Mouse (Mus musculus): ENCODE results near the gene Cep63.

The Cep63 gene

GRCm38 (mm10) chr9:102626839-102627225 lies 498 bp upstream of the Cep63 start:
- H3K36me3 ChIP-seq (ENCODE audit: insufficient read depth, low read length), result peaks cover 25% of the 10 kb centered on the region
- H3K4me3 ChIP-seq (replicated peaks; ENCODE audit: low read length), result peak overlapping the region; percentile 92
- H3K4me1 ChIP-seq (replicated peaks; ENCODE audit: low read depth, low read length), result peaks cover 42% of the 10 kb centered on the region
- no peaks in the 10 kb centered on the region for H3K27me3 ChIP-seq (ENCODE audit: insufficient read depth, low read length)
- no peak for TF ChIP-seq NANOG (IDR thresholded peaks at IDR 0.05; ENCODE audit: borderline replicate concordance, low read length)
- TF ChIP-seq CTCF (conservative IDR thresholded peaks at IDR 0.05; ENCODE audit: low read length), result no peak
- TF ChIP-seq POU5F1 (IDR thresholded peaks at IDR 0.05; ENCODE audit: borderline replicate concordance, low read length), result no peak
- H3K9me3 ChIP-seq (ENCODE audit: low read length), result no peaks in the 10 kb centered on the region; the same call in 1 of the 2 replicates

- Histone ChIP-seq H3K9me3 (ENCODE audit: low read length) (no peaks in the 10 kb centered on the region), H3K4me3 (replicated peaks; ENCODE audit: low read length) (peak overlapping the region; percentile 92), H3K4me1 (replicated peaks; ENCODE audit: low read depth, low read length) (peaks cover 47% of the 10 kb centered on the region), H3K27me3 (ENCODE audit: insufficient read depth, low read length) (no peaks in the 10 kb centered on the region), H3K36me3 (ENCODE audit: insufficient read depth, low read length) (peaks cover 12% of the 10 kb centered on the region)
- TF ChIP-seq NANOG (IDR thresholded peaks at IDR 0.05; ENCODE audit: borderline replicate concordance, low read length) (no peak), CTCF (conservative IDR thresholded peaks at IDR 0.05; ENCODE audit: low read length) (no peak), POU5F1 (IDR thresholded peaks at IDR 0.05; ENCODE audit: borderline replicate concordance, low read length) (no peak)
These were observed 842 bp downstream of the Cep63 start for GRCm38 (mm10) chr9:102625401-102625982.

- Histone ChIP-seq H3K4me1 (replicated peaks; ENCODE audit: low read depth, low read length) (peaks cover 41% of the 10 kb centered on the region), H3K27me3 (ENCODE audit: insufficient read depth, low read length) (no peaks in the 10 kb centered on the region), H3K9me3 (ENCODE audit: low read length) (no peaks in the 10 kb centered on the region), H3K4me3 (replicated peaks; ENCODE audit: low read length) (no peak overlapping the region), H3K36me3 (ENCODE audit: insufficient read depth, low read length) (peaks cover 9% of the 10 kb centered on the region)
- TF ChIP-seq CTCF (conservative IDR thresholded peaks at IDR 0.05; ENCODE audit: low read length) (no peak), NANOG (IDR thresholded peaks at IDR 0.05; ENCODE audit: borderline replicate concordance, low read length) (no peak), POU5F1 (IDR thresholded peaks at IDR 0.05; ENCODE audit: borderline replicate concordance, low read length) (no peak)
These were observed 2.8 kb downstream of the Cep63 start for GRCm38 (mm10) chr9:102623581-102623980.

GRCm38 (mm10) chr9:102622876-102623275 lies 3.5 kb downstream of the Cep63 start:
- no peaks in the 10 kb centered on the region for H3K9me3 ChIP-seq (ENCODE audit: low read length)
- H3K4me1 ChIP-seq (replicated peaks; ENCODE audit: low read depth, low read length), result peaks cover 36% of the 10 kb centered on the region
- H3K4me3 ChIP-seq (replicated peaks; ENCODE audit: low read length), result no peak overlapping the region
- H3K36me3 ChIP-seq (ENCODE audit: insufficient read depth, low read length), result peaks cover 12% of the 10 kb centered on the region
- H3K27me3 ChIP-seq (ENCODE audit: insufficient read depth, low read length), result no peaks in the 10 kb centered on the region
- TF ChIP-seq NANOG (IDR thresholded peaks at IDR 0.05; ENCODE audit: borderline replicate concordance, low read length) (no peak), CTCF (conservative IDR thresholded peaks at IDR 0.05; ENCODE audit: low read length) (no peak), POU5F1 (IDR thresholded peaks at IDR 0.05; ENCODE audit: borderline replicate concordance, low read length) (no peak)

- no peaks in the 10 kb centered on the region for H3K9me3 ChIP-seq (ENCODE audit: low read length)
These were observed 4.0 kb downstream of the Cep63 start for GRCm38 (mm10) chr9:102622192-102622857.

GRCm38 (mm10) chr9:102621385-102621784 lies 4.9 kb downstream of the Cep63 start:
- peaks cover 22% of the 10 kb centered on the region for H3K36me3 ChIP-seq (ENCODE audit: insufficient read depth, low read length)
- peaks cover 25% of the 10 kb centered on the region for H3K4me1 ChIP-seq (replicated peaks; ENCODE audit: low read depth, low read length)
- H3K4me3 ChIP-seq (replicated peaks; ENCODE audit: low read length), result no peak overlapping the region
- no peaks in the 10 kb centered on the region for H3K27me3 ChIP-seq (ENCODE audit: insufficient read depth, low read length)
- no peaks in the 10 kb centered on the region for H3K9me3 ChIP-seq (ENCODE audit: low read length)
- no peak for TF ChIP-seq POU5F1 (IDR thresholded peaks at IDR 0.05; ENCODE audit: borderline replicate concordance, low read length)
- TF ChIP-seq NANOG (IDR thresholded peaks at IDR 0.05; ENCODE audit: borderline replicate concordance, low read length), result no peak

More at GRCm38 (mm10) chr9:102622192-102622857, 4.0 kb downstream of the Cep63 start:
- TF ChIP-seq CTCF (conservative IDR thresholded peaks at IDR 0.05; ENCODE audit: low read length) (peak; percentile 84), POU5F1 (IDR thresholded peaks at IDR 0.05; ENCODE audit: borderline replicate concordance, low read length) (no peak)
- no peaks in the 10 kb centered on the region for H3K27me3 ChIP-seq (ENCODE audit: insufficient read depth, low read length)
- peaks cover 18% of the 10 kb centered on the region for H3K36me3 ChIP-seq (ENCODE audit: insufficient read depth, low read length)
- peaks cover 31% of the 10 kb centered on the region for H3K4me1 ChIP-seq (replicated peaks; ENCODE audit: low read depth, low read length)
- no peak overlapping the region for H3K4me3 ChIP-seq (replicated peaks; ENCODE audit: low read length)

GRCm38 (mm10) chr9:102616267-102616666 lies 10.1 kb downstream of the Cep63 start:
- Histone ChIP-seq H3K36me3 (ENCODE audit: insufficient read depth, low read length) (peaks cover 57% of the 10 kb centered on the region), H3K4me1 (replicated peaks; ENCODE audit: low read depth, low read length) (peaks cover 5% of the 10 kb centered on the region), H3K27me3 (ENCODE audit: insufficient read depth, low read length) (no peaks in the 10 kb centered on the region), H3K9me3 (ENCODE audit: low read length) (no peaks in the 10 kb centered on the region), H3K4me3 (replicated peaks; ENCODE audit: low read length) (no peak overlapping the region)
- no peak for TF ChIP-seq CTCF (conservative IDR thresholded peaks at IDR 0.05; ENCODE audit: low read length)
- no peak for TF ChIP-seq POU5F1 (IDR thresholded peaks at IDR 0.05; ENCODE audit: borderline replicate concordance, low read length)
- TF ChIP-seq NANOG (IDR thresholded peaks at IDR 0.05; ENCODE audit: borderline replicate concordance, low read length), result no peak

GRCm38 (mm10) chr9:102615071-102615470 lies 11.3 kb downstream of the Cep63 start:
- no peak overlapping the region for H3K4me3 ChIP-seq (replicated peaks; ENCODE audit: low read length)

More at GRCm38 (mm10) chr9:102615071-102615470, 11.3 kb downstream of the Cep63 start:
- no peak for TF ChIP-seq CTCF (conservative IDR thresholded peaks at IDR 0.05; ENCODE audit: low read length)
- TF ChIP-seq NANOG (IDR thresholded peaks at IDR 0.05; ENCODE audit: borderline replicate concordance, low read length), result no peak
- no peak for TF ChIP-seq POU5F1 (IDR thresholded peaks at IDR 0.05; ENCODE audit: borderline replicate concordance, low read length)
- Histone ChIP-seq H3K9me3 (ENCODE audit: low read length) (no peaks in the 10 kb centered on the region), H3K27me3 (ENCODE audit: insufficient read depth, low read length) (no peaks in the 10 kb centered on the region), H3K4me1 (replicated peaks; ENCODE audit: low read depth, low read length) (0 out of 2 replicates have a peak, but pooled peaks cover 3% of the 10 kb centered on the region), H3K36me3 (ENCODE audit: insufficient read depth, low read length) (peaks cover 64% of the 10 kb centered on the region)
